Mouse (Mus musculus) liver, postnatal 0 days (tissue): ENCODE data around the gene Col6a6.

Experiments
- CTCF ChIP-seq: sonication (generic); IDR thresholded peaks from 2 replicates; pipeline ENCODE4 v1.5.1; 2016; ENCODE audit warnings: antibody characterized with exemption, low read depth
- EP300 ChIP-seq: IDR thresholded peaks from 2 replicates; pipeline ENCODE4 v1.6.1; 2016; ENCODE audit warnings: antibody characterized with exemption, low read depth, mild to moderate bottlenecking

DNA sequence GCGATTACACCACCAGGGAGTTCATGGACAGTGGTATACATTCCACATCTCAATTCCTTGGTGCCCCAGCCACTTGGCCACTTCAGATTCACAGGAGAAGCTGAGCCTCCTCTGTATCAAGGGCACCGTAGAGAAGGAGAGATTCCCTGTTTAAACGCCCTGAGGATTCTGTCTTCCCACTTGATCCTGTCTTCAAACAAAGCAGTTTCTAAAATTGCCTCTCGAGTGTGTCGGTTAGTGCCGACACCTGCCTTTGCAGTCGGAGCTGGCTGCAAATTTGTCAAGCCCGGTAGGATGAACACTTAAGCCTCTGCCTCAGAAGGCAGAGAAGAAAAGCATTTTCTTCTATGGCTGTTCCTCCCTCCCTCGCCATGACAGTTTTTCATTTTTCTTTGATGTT, 134.9 kb downstream of the Col6a6 start:
- no peak for TF ChIP-seq CTCF
- TF ChIP-seq EP300: no peak
